In the genomic region with DNA sequence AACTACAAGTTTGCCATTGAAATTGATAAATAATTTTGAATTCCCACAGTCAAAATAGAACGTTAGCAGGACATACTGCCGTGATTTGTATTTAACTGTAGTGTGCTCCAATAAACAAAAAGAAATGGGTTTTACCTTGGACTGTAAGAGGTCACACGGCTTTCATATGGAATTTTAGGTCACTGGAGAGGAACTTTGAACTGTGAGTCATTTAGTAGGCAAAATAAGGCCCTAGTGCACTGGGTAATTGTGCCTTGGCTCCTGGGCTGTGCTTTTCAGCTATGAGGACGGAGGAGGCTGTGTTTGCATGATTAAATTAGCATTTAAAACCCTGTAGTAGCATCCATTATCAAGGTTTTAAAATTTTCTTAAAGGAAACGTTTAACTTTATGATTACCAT, we compare ENCODE assay signal across 8 mouse cellular contexts. TPM values are rescaled to one million over a fixed set of nuclear protein-coding genes. Genes with fewer than 3 reads are reported as not detected.
DNase-seq lines count a peak whose midpoint lies in the region; ATAC-seq and TF ChIP-seq lines count a peak whose summit lies in the region.

No protein-coding gene starts in this region.

- H3K27me3 ChIP-seq in heart, embryonic 14.5 days (ENCODE audit: control insufficient read depth, insufficient read depth, low read length) = no peaks in the 10 kb centered on the region
- H3K27me3 ChIP-seq in E14TG2a.4 (ENCODE audit: insufficient read depth, low read length) = peaks cover 21% of the 10 kb centered on the region
- H3K27me3 ChIP-seq in forebrain, embryonic 16.5 days (replicated peaks; ENCODE audit: control insufficient read depth, insufficient read depth, low read length) = peaks cover under 1% of the 10 kb centered on the region; the same call in 1 of the 2 replicates
- H3K27me3 ChIP-seq in liver, embryonic 15.5 days = peaks cover 54% of the 10 kb centered on the region

- WGBS in heart, embryonic 14.5 days = 15% methylated on average over 5 of the region's 5 CpGs
- 26% methylated on average over 5 of the region's 5 CpGs for whole genome bisulfite sequencing in forebrain, embryonic 16.5 days
- WGBS in liver, embryonic 15.5 days (ENCODE audit: insufficient replicate concordance) = 33% methylated on average over 5 of the region's 5 CpGs

- ATAC-seq in heart, embryonic 14.5 days (ENCODE audit: insufficient number of reproducible peaks, insufficient read depth, low FRiP score, low read depth) = no peak
- ATAC-seq in forebrain, embryonic 16.5 days = no peak
- no peak for ATAC-seq in liver, embryonic 15.5 days (ENCODE audit: insufficient read depth)

- H3K4me3 ChIP-seq in heart, embryonic 14.5 days (ENCODE audit: control insufficient read depth in 1 of 2, insufficient read depth in 1 of 2, low read depth in 1 of 2, low read length in 2 of 2) = peak overlapping the region; percentile 42 to 93; a peak in 3 of 4 replicates
- H3K4me3 ChIP-seq in E14TG2a.4 (replicated peaks; ENCODE audit: low read length) = peak overlapping the region; percentile 88; the same call in 1 of the 2 replicates
- H3K4me3 ChIP-seq in forebrain, embryonic 16.5 days (replicated peaks; ENCODE audit: low read length) = peak overlapping the region; percentile 98
- H3K4me3 ChIP-seq in liver, embryonic 15.5 days (replicated peaks) = peak overlapping the region; percentile 70

- 0 out of 2 replicates have a peak, but pooled peaks cover 7% of the 10 kb centered on the region for H3K36me3 ChIP-seq in heart, embryonic 14.5 days (ENCODE audit: control insufficient read depth, insufficient read depth, low read length)
- H3K36me3 ChIP-seq in E14TG2a.4 (ENCODE audit: insufficient read depth, low read length) = no peaks in the 10 kb centered on the region
- H3K36me3 ChIP-seq in forebrain, embryonic 16.5 days (ENCODE audit: control insufficient read depth, insufficient read depth) = no peaks in the 10 kb centered on the region
- no peaks in the 10 kb centered on the region for H3K36me3 ChIP-seq in liver, embryonic 15.5 days (replicated peaks)

- peaks cover 2 to 20% of the 10 kb centered on the region in 2 experiments; a peak in 2 of 4 replicates for H3K4me1 ChIP-seq in heart, embryonic 14.5 days (ENCODE audit: control insufficient read depth in 2 of 2, insufficient read depth in 2 of 2, low read length in 2 of 2)
- peaks cover 15% of the 10 kb centered on the region for H3K4me1 ChIP-seq in E14TG2a.4 (replicated peaks; ENCODE audit: low read depth, low read length)
- H3K4me1 ChIP-seq in forebrain, embryonic 16.5 days (replicated peaks; ENCODE audit: control insufficient read depth, insufficient read depth, low read length) = peaks cover 8% of the 10 kb centered on the region
- H3K4me1 ChIP-seq in liver, embryonic 15.5 days (replicated peaks) = peaks cover 15% of the 10 kb centered on the region

- TF ChIP-seq CTCF in E14TG2a.4 (conservative IDR thresholded peaks at IDR 0.05; ENCODE audit: low read length) = no peak

- peak overlapping the region; percentile 98 for H3K9ac ChIP-seq in heart, embryonic 14.5 days (ENCODE audit: low read length)
- no peak overlapping the region for H3K9ac ChIP-seq in forebrain, embryonic 16.5 days (replicated peaks; ENCODE audit: low read depth, low read length)
- no peak overlapping the region for H3K9ac ChIP-seq in liver, embryonic 15.5 days

- peak overlapping the region; percentile 68 for H3K4me2 ChIP-seq in heart, embryonic 14.5 days (ENCODE audit: low read length)
- peak overlapping the region; percentile 82 for H3K4me2 ChIP-seq in forebrain, embryonic 16.5 days (ENCODE audit: low read length)
- peak overlapping the region; percentile 92 for H3K4me2 ChIP-seq in liver, embryonic 15.5 days

- DNase-seq in heart, adult 8-10 months (ENCODE audit: low spot score) = no peak
- no peak for DNase-seq in frontal cortex, postnatal 36 days (ENCODE audit: low spot score in 2 of 2)
- DNase-seq in thymus, postnatal 0 days (ENCODE audit: low spot score) = no peak
- DNase-seq in gastrocnemius, adult 18-20 months (ENCODE audit: low spot score) = no peak

- H3K9me3 ChIP-seq in heart, embryonic 14.5 days (ENCODE audit: control insufficient read depth, low read length) = no peaks in the 10 kb centered on the region
- no peaks in the 10 kb centered on the region for H3K9me3 ChIP-seq in E14TG2a.4 (ENCODE audit: low read length)
- H3K9me3 ChIP-seq in forebrain, embryonic 16.5 days (ENCODE audit: control insufficient read depth, low read length) = no peaks in the 10 kb centered on the region
- no peaks in the 10 kb centered on the region for H3K9me3 ChIP-seq in liver, embryonic 15.5 days (replicated peaks)

- no peak overlapping the region for H3K27ac ChIP-seq in heart, embryonic 14.5 days (replicated peaks in 1 of 2; ENCODE audit: control insufficient read depth in 1 of 2, insufficient read depth in 1 of 2, low read depth in 2 of 2, low read length in 2 of 2)
- H3K27ac ChIP-seq in forebrain, embryonic 16.5 days (ENCODE audit: low read length) = no peak overlapping the region
- no peak overlapping the region for H3K27ac ChIP-seq in liver, embryonic 15.5 days (replicated peaks)

RNA-seq across cellular contexts. Expression of gene Cpeb2, which starts 3.0 kb away (rescaled TPM):
- 7.4 and 7.7 TPM in 2 replicates for polyA plus RNA-seq in heart, embryonic 14.5 days (2014; fragmentation: Nextera tagmentation; extraction: Ambion mirVana)
- total RNA-seq in heart, adult 8-10 months (2022) = 10 to 100 TPM; 23.5 to 27.8 (median 26.2) TPM
- 7.4 and 8.1 TPM in 2 replicates for polyA plus RNA-seq in forebrain, embryonic 16.5 days (2015; fragmentation: Nextera tagmentation; extraction: Ambion mirVana)
- 1.0 and 1.2 TPM in 2 replicates for polyA plus RNA-seq in liver, embryonic 15.5 days (2015; fragmentation: Nextera tagmentation; extraction: Ambion mirVana)
- 0.62 and 0.90 TPM in 2 replicates for polyA plus RNA-seq in thymus, postnatal 0 days (2015; fragmentation: Nextera tagmentation; extraction: Ambion mirVana)
- 10 to 100 TPM; 22.2 to 30.8 TPM for total RNA-seq in gastrocnemius, adult 18-20 months (2021)
